Mouse (Mus musculus) T-helper 2 cell (primary cell): ENCODE measurements around the gene Def6.

Experiments
- in situ Hi-C: fragments of 300-600 bp; cut with MboI, MseI; formaldehyde crosslinking; loops from one replicate; pipeline ENCODE4 v1.15.1; 2025; ENCODE audit warnings: high pct_unique_total_duplicates

Gene Def6

GRCm38 (mm10) chr17:28237362-28237761 lies 29.8 kb downstream of the Def6 start:
- in situ Hi-C loops, result loop anchor here (5.0 kb wide), 2 partner anchors 40 to 80 kb away; no protein-coding TSS in a partner anchor

- in situ Hi-C loops, result loop anchor here (5.0 kb wide), 2 partner anchors 39 to 79 kb away; no protein-coding TSS in a partner anchor
These were observed 30.3 kb downstream of the Def6 start for GRCm38 (mm10) chr17:28237874-28238273.

- in situ Hi-C loops, result loop anchor here (10.0 kb wide), 1 partner anchor 1734 kb away; the partner anchor contains the start of gene Mdga1
These were observed 33.3 kb downstream of the Def6 start for GRCm38 (mm10) chr17:28240846-28241245.

- in situ Hi-C loops, result loop anchor here (10.0 kb wide), 1 partner anchor 1733 kb away; the partner anchor contains the start of gene Mdga1
These were observed 34.7 kb downstream of the Def6 start for GRCm38 (mm10) chr17:28242296-28242695.

- in situ Hi-C loops, result loop anchor here (10.0 kb wide), 1 partner anchor 1731 kb away; the partner anchor contains the start of gene Mdga1
These were observed 36.6 kb downstream of the Def6 start for GRCm38 (mm10) chr17:28244214-28244613.

- in situ Hi-C loops, result loop anchor here (10.0 kb wide), 1 partner anchor 1730 kb away; the partner anchor contains the start of gene Mdga1
These were observed 37.1 kb downstream of the Def6 start for GRCm38 (mm10) chr17:28244714-28245113.

- in situ Hi-C loops, result loop anchor here (10.0 kb wide), 1 partner anchor 1728 kb away; the partner anchor contains the start of gene Mdga1
These were observed 39.1 kb downstream of the Def6 start for GRCm38 (mm10) chr17:28246640-28247039.

GRCm38 (mm10) chr17:28247613-28248012 lies 40.0 kb downstream of the Def6 start:
- in situ Hi-C loops, result loop anchor here (10.0 kb wide), 1 partner anchor 1727 kb away; the partner anchor contains the start of gene Mdga1

GRCm38 (mm10) chr17:28249062-28249461 lies 41.5 kb downstream of the Def6 start:
- in situ Hi-C loops, result loop anchor here (10.0 kb wide), 1 partner anchor 1726 kb away; the partner anchor contains the start of gene Mdga1

GRCm38 (mm10) chr17:28251579-28252280 lies 44.2 kb downstream of the Def6 start:
- in situ Hi-C loops, result no loop called here

GRCm38 (mm10) chr17:28252281-28252648 lies 44.7 kb downstream of the Def6 start:
- in situ Hi-C loops, result no loop called here

- in situ Hi-C loops, result no loop called here
These were observed 45.6 kb downstream of the Def6 start for GRCm38 (mm10) chr17:28253216-28253615.

GRCm38 (mm10) chr17:28254804-28255203 lies 47.2 kb downstream of the Def6 start:
- in situ Hi-C loops, result no loop called here

GRCm38 (mm10) chr17:28255651-28256050 lies 48.1 kb downstream of the Def6 start:
- in situ Hi-C loops, result no loop called here

- in situ Hi-C loops, result no loop called here
These were observed 49.2 kb downstream of the Def6 start for GRCm38 (mm10) chr17:28256651-28257328.

GRCm38 (mm10) chr17:28258325-28258724 lies 50.7 kb downstream of the Def6 start:
- in situ Hi-C loops, result no loop called here

GRCm38 (mm10) chr17:28259890-28260542 lies 52.4 kb downstream of the Def6 start:
- in situ Hi-C loops, result no loop called here

GRCm38 (mm10) chr17:28260543-28260909 lies 52.9 kb downstream of the Def6 start:
- in situ Hi-C loops, result no loop called here

- in situ Hi-C loops, result no loop called here
These were observed 54.2 kb downstream of the Def6 start for GRCm38 (mm10) chr17:28261795-28262194.

- in situ Hi-C loops, result no loop called here
These were observed 55.8 kb downstream of the Def6 start for GRCm38 (mm10) chr17:28263181-28263894.

- in situ Hi-C loops, result no loop called here
These were observed 59.7 kb downstream of the Def6 start for GRCm38 (mm10) chr17:28267251-28267650.
